Mouse (Mus musculus) CH12.LX (cell line): ENCODE measurements around the gene Iqcn. TPM values are rescaled to one million over a fixed set of nuclear protein-coding genes. Genes with fewer than 3 reads are reported as not detected.

Experiments used
- DNase-seq: peaks from one replicate; pipeline ENCODE4 v3.0.0-alpha.2; 2013; ENCODE audit errors: extremely low read depth
- H3K27ac ChIP-seq: 2 replicates; pipeline ENCODE4 v1.5.1; 2012; ENCODE audit warnings: low read depth, mild to moderate bottlenecking, control low read depth, moderate library complexity; ENCODE audit not compliant: insufficient read depth
- H3K27me3 ChIP-seq: replicated peaks from 2 replicates; pipeline ENCODE3; 2012; ENCODE audit warnings: inconsistent platforms
- H3K36me3 ChIP-seq, 2 experiments: replicated peaks in 1 of 2; 2 replicates each; pipeline versions ENCODE3 to v1.6.1; 2012; ENCODE audit warnings: inconsistent platforms in 1 of 2, low read length in 1 of 2, mild to moderate bottlenecking in 1 of 2, mixed read lengths in 1 of 2, moderate library complexity in 1 of 2; ENCODE audit not compliant: control insufficient read depth in 1 of 2, insufficient read depth in 1 of 2
- H3K4me1 ChIP-seq, 2 experiments: 2 replicates each; pipeline ENCODE4 v1.6.1; 2012; ENCODE audit warnings: inconsistent platforms in 1 of 2, moderate library complexity in 1 of 2; ENCODE audit not compliant: insufficient read depth in 2 of 2, control insufficient read depth in 1 of 2
- H3K4me2 ChIP-seq: 2 replicates; pipeline ENCODE4 v1.6.1; 2012; ENCODE audit warnings: low read depth, mild to moderate bottlenecking, control low read depth; ENCODE audit not compliant: poor library complexity, insufficient read depth, severe bottlenecking
- H3K4me3 ChIP-seq, 3 experiments: fragments of 150-350 bp in 1 of 3; sonication (generic) in 1 of 3; replicated peaks in 1 of 3; 2 replicates each; pipeline versions ENCODE3 to v1.5.1; 2011 to 2012; ENCODE audit warnings: low read depth in 2 of 3, low read length in 2 of 3, mild to moderate bottlenecking in 2 of 3, moderate library complexity in 2 of 3, control low read depth in 1 of 3, improper control_type of control experiment in 1 of 3, inconsistent platforms in 1 of 3, mixed read lengths in 1 of 3; ENCODE audit not compliant: poor library complexity in 1 of 3
- H3K79me2 ChIP-seq: replicated peaks from 2 replicates; pipeline ENCODE4 v1.6.1; 2012; ENCODE audit warnings: mild to moderate bottlenecking, moderate library complexity; ENCODE audit not compliant: control insufficient read depth, poor library complexity, insufficient read depth, severe bottlenecking; ENCODE audit errors: extremely low read depth
- H3K9ac ChIP-seq: 2 replicates; pipeline ENCODE4 v1.6.1; 2012; ENCODE audit warnings: low read depth, mild to moderate bottlenecking, control low read depth, moderate library complexity; ENCODE audit not compliant: insufficient read depth
- H3K9me3 ChIP-seq: replicated peaks from 2 replicates; pipeline ENCODE3; 2012; ENCODE audit warnings: low read length, inconsistent platforms, mixed read lengths
- CHD1 ChIP-seq: IDR thresholded peaks from 2 replicates; pipeline ENCODE4 v1.6.1; 2012; ENCODE audit warnings: low read depth, low read length, improper control_type of control experiment, inconsistent platforms
- CHD2 ChIP-seq: IDR thresholded peaks from 2 replicates; pipeline ENCODE4 v1.6.1; 2011; ENCODE audit warnings: low read length, improper control_type of control experiment
- CTCF ChIP-seq, 2 experiments: IDR thresholded peaks in 1 of 2; conservative IDR thresholded peaks in 1 of 2; 2 replicates each; pipeline ENCODE4 v1.5.1; 2011 to 2012; ENCODE audit warnings: low read depth in 2 of 2, low read length in 2 of 2, improper control_type of control experiment in 1 of 2, inconsistent platforms in 1 of 2, mild to moderate bottlenecking in 1 of 2, moderate library complexity in 1 of 2
- E2F4 ChIP-seq: IDR thresholded peaks from 2 replicates; pipeline ENCODE4 v1.6.1; 2011; ENCODE audit warnings: low read depth, low read length, improper control_type of control experiment; ENCODE audit not compliant: insufficient replicate concordance
- ELF1 ChIP-seq: IDR thresholded peaks from 2 replicates; pipeline ENCODE4 v1.6.1; 2014; ENCODE audit warnings: low read depth, mild to moderate bottlenecking, inconsistent platforms, low read length, improper control_type of control experiment
- EP300 ChIP-seq: IDR thresholded peaks from 2 replicates; pipeline ENCODE4 v1.6.1; 2011; ENCODE audit warnings: low read length, improper control_type of control experiment
- IRF4 ChIP-seq: IDR thresholded peaks from 2 replicates; pipeline ENCODE4 v1.6.1; 2014; ENCODE audit warnings: low read depth, mild to moderate bottlenecking, inconsistent platforms, low read length, improper control_type of control experiment
- JUN ChIP-seq: IDR thresholded peaks from 2 replicates; pipeline ENCODE4 v1.6.1; 2011; ENCODE audit warnings: low read depth, mild to moderate bottlenecking, low read length, improper control_type of control experiment, moderate library complexity; ENCODE audit not compliant: insufficient read depth
- JUND ChIP-seq: conservative IDR thresholded peaks from 2 replicates; pipeline ENCODE4 v1.6.1; 2011; ENCODE audit warnings: low read depth, low read length, improper control_type of control experiment
- KAT2A ChIP-seq: IDR thresholded peaks from 2 replicates; pipeline ENCODE4 v1.6.1; 2012; ENCODE audit warnings: low read length, improper control_type of control experiment, inconsistent platforms; ENCODE audit not compliant: insufficient replicate concordance
- MAFK ChIP-seq: IDR thresholded peaks from 2 replicates; pipeline ENCODE4 v1.6.1; 2011; ENCODE audit warnings: low read length, improper control_type of control experiment; ENCODE audit not compliant: insufficient replicate concordance
- MAX ChIP-seq: IDR thresholded peaks from 2 replicates; pipeline ENCODE4 v1.6.1; 2011; ENCODE audit warnings: low read length, improper control_type of control experiment
- MAZ ChIP-seq: IDR thresholded peaks from 2 replicates; pipeline ENCODE4 v1.6.1; 2012; ENCODE audit warnings: low read depth, mild to moderate bottlenecking, inconsistent platforms, low read length, improper control_type of control experiment, moderate library complexity
- MEF2A ChIP-seq: IDR thresholded peaks from 2 replicates; pipeline ENCODE4 v1.6.1; 2014; ENCODE audit warnings: low read depth, mild to moderate bottlenecking, inconsistent platforms, low read length, improper control_type of control experiment, borderline replicate concordance
- MXI1 ChIP-seq: IDR thresholded peaks from 2 replicates; pipeline ENCODE4 v1.6.1; 2011; ENCODE audit warnings: mild to moderate bottlenecking, low read depth, low read length, improper control_type of control experiment
- MYC ChIP-seq: IDR thresholded peaks from 2 replicates; pipeline ENCODE4 v1.6.1; 2011; ENCODE audit warnings: low read depth, mild to moderate bottlenecking, improper control_type of control experiment, low read length
- NELFE ChIP-seq: IDR thresholded peaks from 2 replicates; pipeline ENCODE4 v1.6.1; 2011; ENCODE audit warnings: low read depth, low read length, improper control_type of control experiment
- NRF1 ChIP-seq: IDR thresholded peaks from 2 replicates; pipeline ENCODE4 v1.6.1; 2014; ENCODE audit warnings: low read depth, mild to moderate bottlenecking, inconsistent platforms, low read length, improper control_type of control experiment, moderate library complexity
- PAX5 ChIP-seq: IDR thresholded peaks from 2 replicates; pipeline ENCODE4 v1.6.1; 2012; ENCODE audit warnings: low read length, inconsistent platforms, mixed read lengths
- POLR2A ChIP-seq: IDR thresholded peaks from 2 replicates; pipeline ENCODE4 v1.6.1; 2011; ENCODE audit warnings: low read depth, mild to moderate bottlenecking, improper control_type of control experiment, low read length
- POLR2AphosphoS2 ChIP-seq: IDR thresholded peaks from 2 replicates; pipeline ENCODE4 v1.6.1; 2011; ENCODE audit warnings: low read depth, low read length, improper control_type of control experiment
- SIN3A ChIP-seq: IDR thresholded peaks from 2 replicates; pipeline ENCODE4 v1.6.1; 2012; ENCODE audit warnings: low read length, improper control_type of control experiment, inconsistent platforms
- SMC3 ChIP-seq: IDR thresholded peaks from 2 replicates; pipeline ENCODE4 v1.6.1; 2011; ENCODE audit warnings: low read depth, low read length, improper control_type of control experiment
- TBP ChIP-seq: conservative IDR thresholded peaks from 2 replicates; pipeline ENCODE4 v1.6.1; 2011; ENCODE audit warnings: low read depth, low read length, improper control_type of control experiment
- TCF12 ChIP-seq: IDR thresholded peaks from 2 replicates; pipeline ENCODE4 v1.6.1; 2014; ENCODE audit warnings: low read depth, mild to moderate bottlenecking, inconsistent platforms, low read length, improper control_type of control experiment
- UBTF ChIP-seq: IDR thresholded peaks from 2 replicates; pipeline ENCODE4 v1.6.1; 2012; ENCODE audit warnings: low read depth, mild to moderate bottlenecking, inconsistent platforms, low read length, improper control_type of control experiment, moderate library complexity
- USF1 ChIP-seq: IDR thresholded peaks from 2 replicates; pipeline ENCODE4 v1.6.1; 2014; ENCODE audit warnings: low read depth, mild to moderate bottlenecking, inconsistent platforms, low read length, improper control_type of control experiment
- USF2 ChIP-seq: conservative IDR thresholded peaks from 2 replicates; pipeline ENCODE4 v1.6.1; 2011; ENCODE audit warnings: low read depth, low read length, improper control_type of control experiment
- ZC3H11A ChIP-seq: IDR thresholded peaks from 2 replicates; pipeline ENCODE4 v1.6.1; 2012; ENCODE audit warnings: low read depth, mild to moderate bottlenecking, inconsistent platforms, low read length, improper control_type of control experiment
- ZMIZ1 ChIP-seq: IDR thresholded peaks from 2 replicates; pipeline ENCODE4 v1.6.1; 2012; ENCODE audit warnings: low read depth, mild to moderate bottlenecking, inconsistent platforms, low read length, improper control_type of control experiment
- dilution Hi-C: fragments of 300-500 bp; cut with MboI; formaldehyde crosslinking; loops from 2 replicates; pipeline ENCODE4 v1.14.3; 2020; ENCODE audit warnings: low sequenced_read_pairs; ENCODE audit not compliant: extremely low pct_unique_long_range_greater_than_20kb, extremely low pct_ligation_motif_present
- in situ Hi-C: fragments of 300-500 bp; cut with MboI; formaldehyde crosslinking; loops from 3 replicates; pipeline ENCODE4 v1.14.3; 2019; ENCODE audit warnings: low sequenced_read_pairs, low pct_ligation_motif_present, low pct_unique_long_range_greater_than_20kb, mixed read lengths
- polyA plus RNA-seq: library from polyadenylated mRNA; unstranded; fragments of >175 nt; gene quantifications from 2 replicates; pipeline ENCODE4 v1.2.1, GENCODE M21; 2012; ENCODE audit warnings: low read depth; ENCODE audit not compliant: insufficient read length
- total RNA-seq, 2 experiments: library from RNA; depleted of rRNA; stranded (reverse); fragments of 300-350 nt in 1 of 2; fragments of >200 nt in 1 of 2; gene quantifications; 2 replicates each; pipeline ENCODE4 v1.2.3; 2012 to 2014

The Iqcn gene
- total and polyA plus RNA-seq, 3 experiments = 0.07 TPM; not detected in 2

- no peak for DNase-seq
- no peaks in the 10 kb centered on the region for H3K79me2 ChIP-seq
- no peaks in the 10 kb centered on the region for H3K27me3 ChIP-seq
- H3K27ac ChIP-seq = no peak overlapping the region
- in situ Hi-C loops (loop anchor here (5.0 kb wide), 1 partner anchor 37 kb away; no protein-coding TSS in a partner anchor), dilution Hi-C loops (no loop called here)
- H3K4me2 ChIP-seq = peak overlapping the region; percentile 69
- peak overlapping the region in 2 of 3 experiments; percentile 62 to 69 for H3K4me3 ChIP-seq
- H3K4me1 ChIP-seq = peaks cover 29 to 71% of the 10 kb centered on the region in 2 experiments
- H3K9me3 ChIP-seq = no peaks in the 10 kb centered on the region
- H3K9ac ChIP-seq = no peak overlapping the region
- TF ChIP-seq MAX = no peak
- TF ChIP-seq TCF12 = no peak
- TF ChIP-seq NELFE = no peak
- TF ChIP-seq MXI1 = no peak
- no peak for TF ChIP-seq UBTF
- no peak for TF ChIP-seq JUN
- no peak for TF ChIP-seq ELF1
- no peak for TF ChIP-seq IRF4
- TF ChIP-seq ZMIZ1 = no peak
- peaks cover 24 to 54% of the 10 kb centered on the region in 2 experiments for H3K36me3 ChIP-seq
Measured at GRCm38 (mm10) chr8:70765329-70765728, 62.1 kb downstream of the Iqcn start.

- Histone ChIP-seq H3K9me3 (no peaks in the 10 kb centered on the region), H3K36me3 (peaks cover 31 to 60% of the 10 kb centered on the region in 2 experiments), H3K79me2 (no peaks in the 10 kb centered on the region), H3K4me1 (peaks cover 29 to 72% of the 10 kb centered on the region in 2 experiments), H3K4me3 (peak overlapping the region; percentile 62 to 69 (median 65)), H3K27me3 (no peaks in the 10 kb centered on the region), H3K27ac (peak overlapping the region; percentile 75), H3K9ac (peak overlapping the region; percentile 41), H3K4me2 (peak overlapping the region; percentile 69)
- in situ Hi-C loops = loop anchor here (5.0 kb wide), 1 partner anchor 36 kb away; no protein-coding TSS in a partner anchor
- dilution Hi-C loops = no loop called here
- peak; percentile 80 for DNase-seq
- TF ChIP-seq KAT2A (no peak), POLR2AphosphoS2 (no peak), E2F4 (no peak), CTCF (conservative IDR thresholded peaks at IDR 0.05 in 1 of 2, IDR thresholded peaks at IDR 0.05 in 1 of 2; ENCODE audit: low read depth in 2 of 2, low read length in 2 of 2) (no peak), POLR2A (no peak), USF2 (no peak), TCF12 (no peak), TBP (no peak), MEF2A (no peak), USF1 (no peak), PAX5 (no peak), CHD1 (0 out of 2 replicates have a peak, but pooled peaks have one; percentile 35), SMC3 (no peak), EP300 (no peak), MXI1 (peak; percentile 94), JUN (no peak), MAFK (no peak), NELFE (no peak), MYC (peak; percentile 69; the same call in 1 of the 2 replicates), NRF1 (peak; percentile 44), JUND (no peak), ZMIZ1 (no peak), IRF4 (no peak), ZC3H11A (no peak), ELF1 (peak; percentile 69), MAZ (0 out of 2 replicates have a peak, but pooled peaks have one; percentile 14), CHD2 (no peak), UBTF (no peak), SIN3A (peak; percentile 77; the same call in 1 of the 2 replicates)
Measured at GRCm38 (mm10) chr8:70765838-70766570, 62.7 kb downstream of the Iqcn start.
